Mouse (Mus musculus) spleen, adult 2 months (tissue): ENCODE results near the gene Ywhag. TPM values are rescaled to one million over a fixed set of nuclear protein-coding genes. Genes with fewer than 3 reads are reported as not detected.
A peak's percentile ranks its signal among the peaks of the same experiment; 100 is the strongest.

Source experiments
- DNase-seq, 2 experiments: peaks; one replicate each; pipeline versions ENCODE4 v3.0.0 to v3.0.0-alpha.2; 2012 to 2021; ENCODE audit warnings: low spot score in 2 of 2, low read depth in 1 of 2
- H3K27ac ChIP-seq: fragments of 200-500 bp; 2 replicates; pipeline ENCODE4 v1.5.1; 2012; ENCODE audit warnings: low read length, inconsistent platforms; ENCODE audit not compliant: insufficient read depth
- H3K27me3 ChIP-seq: fragments of 200-500 bp; 2 replicates; pipeline ENCODE4 v1.6.1; 2012; ENCODE audit warnings: mild to moderate bottlenecking, moderate library complexity, low read length, inconsistent platforms; ENCODE audit not compliant: control insufficient read depth, insufficient read depth
- H3K36me3 ChIP-seq: fragments of 200-500 bp; 2 replicates; pipeline ENCODE4 v1.6.1; 2012; ENCODE audit warnings: mild to moderate bottlenecking, low read length, inconsistent platforms; ENCODE audit not compliant: control insufficient read depth, insufficient read depth
- H3K4me1 ChIP-seq: fragments of 200-500 bp; 2 replicates; pipeline ENCODE4 v1.6.1; 2011; ENCODE audit warnings: inconsistent platforms; ENCODE audit not compliant: control insufficient read depth, insufficient read depth, insufficient read length
- H3K4me3 ChIP-seq: fragments of 200-500 bp; 2 replicates; pipeline ENCODE4 v1.5.1; 2011; ENCODE audit warnings: mild to moderate bottlenecking, inconsistent platforms; ENCODE audit not compliant: insufficient read depth, insufficient read length; ENCODE audit errors: extremely low read depth
- CTCF ChIP-seq: fragments of 200-500 bp; IDR thresholded peaks from 2 replicates; pipeline ENCODE4 v1.5.1; 2011; ENCODE audit warnings: mild to moderate bottlenecking, inconsistent platforms; ENCODE audit not compliant: insufficient read depth, insufficient read length, insufficient replicate concordance; ENCODE audit errors: extremely low read depth
- POLR2A ChIP-seq: fragments of 200-500 bp; IDR thresholded peaks from 2 replicates; pipeline ENCODE4 v1.6.1; 2011; ENCODE audit warnings: low read depth, low read length, inconsistent platforms
- WGBS: fragments of 180-500 bp; shearing (Covaris S2); methylation state at CpG from one replicate; pipeline ENCODE4 v1.1.7; 2018; 5-methylcytosine and 5-hydroxymethylcytosine counted together
- polyA plus RNA-seq: library from polyadenylated mRNA; depleted of rRNA; stranded (reverse); fragments of >200 nt; gene quantifications from 2 replicates; pipeline ENCODE4 v1.2.3, GENCODE M21; 2012

The Ywhag gene
- polyA plus RNA-seq, 1 experiment, result 40.9 TPM

GRCm38 (mm10) chr5:135970247-135970646 lies 35.8 kb upstream of the Ywhag start:
- H3K27me3 ChIP-seq, result no peaks in the 10 kb centered on the region
- 93% methylated on average over 6 of the region's 6 CpGs for WGBS
- H3K4me1 ChIP-seq, result no peaks in the 10 kb centered on the region

DNA sequence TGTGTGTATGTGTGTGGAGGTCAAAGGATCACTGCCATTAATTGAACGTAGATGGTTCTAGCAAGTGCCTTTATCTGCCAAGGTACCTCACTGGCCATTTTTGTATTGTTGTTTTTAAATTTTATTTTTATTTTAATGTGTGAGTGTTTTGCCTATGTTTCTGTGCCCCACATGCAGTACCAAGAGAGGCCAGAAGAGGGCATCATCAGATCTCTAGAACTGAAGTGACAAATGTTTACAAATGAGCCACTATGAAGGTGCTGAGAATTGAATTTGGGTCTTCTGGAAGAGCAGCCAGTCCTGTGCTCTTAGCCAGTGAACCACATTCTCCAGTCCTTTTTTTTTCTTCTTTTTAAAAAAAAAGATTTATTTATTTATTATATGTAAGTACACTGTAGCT lies 34.4 kb upstream of the Ywhag start:
- Histone ChIP-seq H3K27ac (no peak overlapping the region), H3K36me3 (no peaks in the 10 kb centered on the region), H3K4me3 (no peak overlapping the region), H3K27me3 (no peaks in the 10 kb centered on the region), H3K4me1 (no peaks in the 10 kb centered on the region)
- no peak; the same call in 1 of the 2 replicates for TF ChIP-seq CTCF
- TF ChIP-seq POLR2A, result no peak
- peak in 1 of 2 experiments; percentile 59 for DNase-seq
- WGBS, result 69% methylated on average over 1 of the region's 1 CpGs

More at GRCm38 (mm10) chr5:135970247-135970646, 35.8 kb upstream of the Ywhag start:
- no peaks in the 10 kb centered on the region for H3K36me3 ChIP-seq
- TF ChIP-seq POLR2A (no peak), CTCF (no peak)
- no peak for DNase-seq
- H3K4me3 ChIP-seq, result no peak overlapping the region
- H3K27ac ChIP-seq, result no peak overlapping the region

DNA sequence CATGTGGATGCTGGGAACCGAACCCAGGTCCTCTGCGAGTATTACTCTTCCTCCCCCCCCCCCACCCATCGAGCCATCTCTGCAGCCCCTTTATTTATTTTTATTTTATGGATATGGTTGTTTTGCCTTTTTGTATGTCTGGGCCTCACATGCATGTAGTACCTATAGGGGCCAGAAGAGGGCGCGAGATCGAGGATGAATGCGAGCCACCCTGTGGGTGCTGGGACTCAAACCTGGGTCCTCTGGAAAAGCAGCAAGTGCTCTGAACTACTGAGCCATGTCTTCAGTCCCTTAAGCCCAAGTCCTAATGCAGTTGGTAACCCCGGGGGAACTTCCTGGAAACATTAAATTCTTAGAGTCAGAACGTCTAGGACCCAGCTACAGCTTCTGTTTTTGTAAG lies 32.5 kb upstream of the Ywhag start:
- no peak overlapping the region for H3K4me3 ChIP-seq
- TF ChIP-seq POLR2A, result no peak
- TF ChIP-seq CTCF, result peak; percentile 35; the same call in 1 of the 2 replicates
- no peak overlapping the region for H3K27ac ChIP-seq
- H3K4me1 ChIP-seq, result no peaks in the 10 kb centered on the region; the same call in 1 of the 2 replicates
- H3K36me3 ChIP-seq, result no peaks in the 10 kb centered on the region
- H3K27me3 ChIP-seq, result no peaks in the 10 kb centered on the region
- 69% methylated on average over 9 of the region's 9 CpGs for WGBS
- DNase-seq, result no peak

DNA sequence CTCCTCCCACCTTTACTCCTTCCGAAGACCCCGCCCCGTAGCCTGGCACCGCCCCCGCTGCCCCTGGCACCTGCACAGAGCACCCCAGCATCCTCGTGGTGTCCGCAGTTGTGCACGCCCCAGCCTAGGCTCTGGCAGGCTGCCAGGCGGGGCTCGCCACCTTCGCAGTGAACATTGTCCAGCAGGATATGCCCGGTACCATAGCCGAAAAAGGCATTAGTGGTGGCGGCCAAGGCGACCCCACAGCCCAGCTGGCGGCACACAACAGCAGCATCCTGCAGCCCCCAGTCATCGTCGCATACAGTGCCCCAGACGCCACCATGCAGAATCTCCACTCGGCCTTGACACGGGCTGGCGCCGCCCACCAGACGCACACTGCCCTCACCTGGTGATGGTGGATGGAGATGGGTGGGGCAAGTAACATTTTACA lies 31.1 kb upstream of the Ywhag start:
- Histone ChIP-seq H3K27me3 (no peaks in the 10 kb centered on the region), H3K4me1 (peaks cover 7% of the 10 kb centered on the region), H3K4me3 (no peak overlapping the region), H3K27ac (no peak overlapping the region), H3K36me3 (no peaks in the 10 kb centered on the region)
- TF ChIP-seq POLR2A, result no peak
- no peak; the same call in 1 of the 2 replicates for TF ChIP-seq CTCF
- 37% methylated on average over 24 of the region's 24 CpGs for WGBS
- no peak for DNase-seq

DNA sequence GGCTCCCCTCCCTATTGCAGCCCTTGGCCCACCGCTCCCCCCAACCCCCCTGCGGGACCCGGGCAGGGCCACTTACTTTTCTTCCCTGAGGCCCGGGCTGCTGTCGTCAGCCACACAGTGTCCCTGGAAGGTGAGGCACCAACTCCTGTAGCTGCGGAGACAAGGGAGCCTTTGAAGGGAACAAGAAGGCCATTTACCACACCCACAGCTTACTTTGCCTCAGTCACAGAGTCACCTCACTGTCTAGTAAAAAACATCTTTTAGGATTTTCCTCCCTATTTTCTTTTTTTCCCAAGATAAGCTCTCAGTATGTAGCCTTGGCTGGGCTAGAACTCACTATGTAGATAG lies 28.8 kb upstream of the Ywhag start:
- WGBS, result 19% methylated on average over 4 of the region's 6 CpGs
- TF ChIP-seq CTCF (no peak), POLR2A (no peak)
- Histone ChIP-seq H3K4me3 (peak overlapping the region; percentile 64; the same call in 1 of the 2 replicates), H3K36me3 (no peaks in the 10 kb centered on the region), H3K4me1 (peaks cover 7% of the 10 kb centered on the region), H3K27me3 (no peaks in the 10 kb centered on the region), H3K27ac (peak overlapping the region; percentile 85)
- DNase-seq, result no peak

DNA sequence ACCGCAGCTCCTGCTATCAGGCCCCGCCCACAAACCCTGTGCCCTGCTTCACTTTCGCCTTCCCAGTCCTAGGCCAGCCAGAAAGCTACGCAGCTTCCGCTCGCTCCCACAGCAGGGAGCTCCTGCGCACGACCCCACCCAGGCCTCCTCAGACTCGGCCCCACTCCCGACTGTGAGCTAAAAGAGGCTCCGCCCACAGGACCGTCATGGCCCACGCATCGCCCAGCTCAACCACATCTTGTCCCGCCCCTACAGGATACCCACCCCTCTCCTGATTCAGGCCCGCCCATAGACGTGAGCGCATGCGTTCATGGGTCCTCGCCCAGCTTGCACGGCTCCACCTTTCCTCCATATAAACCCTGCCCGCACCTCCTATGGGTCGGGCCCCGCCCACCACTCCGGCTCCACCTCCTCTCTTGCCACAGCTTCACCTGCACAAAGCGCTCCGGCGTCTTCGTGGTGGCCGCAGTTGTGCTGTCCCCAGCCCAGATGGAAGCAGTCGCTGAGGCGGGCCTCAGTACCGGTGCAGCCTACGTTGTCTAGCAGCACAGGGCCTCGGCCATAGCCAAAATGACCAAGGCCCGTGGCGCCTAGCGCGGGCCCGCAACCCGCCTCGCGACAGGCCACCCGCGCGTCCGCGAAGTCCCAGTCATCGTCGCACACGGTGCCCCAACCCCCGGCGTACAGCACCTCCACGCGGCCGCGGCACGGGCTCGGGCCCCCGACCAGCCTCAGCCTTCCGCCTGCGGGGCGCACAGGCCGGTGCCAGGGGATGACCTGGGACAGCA lies 28.3 kb upstream of the Ywhag start:
- H3K4me3 ChIP-seq, result peak overlapping the region; percentile 64
- no peaks in the 10 kb centered on the region for H3K36me3 ChIP-seq
- peak overlapping the region; percentile 94 for H3K27ac ChIP-seq
- peaks cover 11% of the 10 kb centered on the region for H3K4me1 ChIP-seq
- no peaks in the 10 kb centered on the region for H3K27me3 ChIP-seq
- under 1% methylated on average over 62 of the region's 64 CpGs for WGBS
- peak; percentile 83; the same call in 1 of the 2 replicates for TF ChIP-seq POLR2A
- peak; percentile 17; the same call in 1 of the 2 replicates for TF ChIP-seq CTCF
- DNase-seq, result peak; percentile 99 to 100

GRCm38 (mm10) chr5:135962125-135962491 lies 27.7 kb upstream of the Ywhag start:
- TF ChIP-seq CTCF (no peak), POLR2A (no peak)
- DNase-seq, result no peak
- no peaks in the 10 kb centered on the region for H3K36me3 ChIP-seq
- WGBS, result 1% methylated on average over 11 of the region's 11 CpGs
- no peaks in the 10 kb centered on the region for H3K27me3 ChIP-seq
- H3K27ac ChIP-seq, result peak overlapping the region; percentile 94
- peaks cover 11% of the 10 kb centered on the region for H3K4me1 ChIP-seq
- H3K4me3 ChIP-seq, result peak overlapping the region; percentile 57
